Mouse (Mus musculus): ENCODE results near the gene Fkbp4. TPM values are rescaled to one million over a fixed set of nuclear protein-coding genes. Genes with fewer than 3 reads are reported as not detected.

Gene Fkbp4
- polyA plus RNA-seq, 1 experiment = 85.8 TPM

- no peak for TF ChIP-seq POLR2A (IDR thresholded peaks at IDR 0.05; ENCODE audit: borderline replicate concordance, extremely low read depth, low read depth, low read length)
- no peak for TF ChIP-seq CTCF (IDR thresholded peaks at IDR 0.05; ENCODE audit: insufficient read depth, low read length)
- Histone ChIP-seq H3K4me3 (replicated peaks; ENCODE audit: extremely low read depth, low read depth, low read length) (no peak overlapping the region), H3K4me1 (ENCODE audit: control insufficient read depth, insufficient read depth, low read length) (no peaks in the 10 kb centered on the region)
- DNase-seq = no peak
- 95% methylated on average over 13 of the region's 13 CpGs for WGBS
Observed at GRCm38 (mm10) chr6:128410305-128410704, 28.2 kb downstream of the Fkbp4 start.

DNA sequence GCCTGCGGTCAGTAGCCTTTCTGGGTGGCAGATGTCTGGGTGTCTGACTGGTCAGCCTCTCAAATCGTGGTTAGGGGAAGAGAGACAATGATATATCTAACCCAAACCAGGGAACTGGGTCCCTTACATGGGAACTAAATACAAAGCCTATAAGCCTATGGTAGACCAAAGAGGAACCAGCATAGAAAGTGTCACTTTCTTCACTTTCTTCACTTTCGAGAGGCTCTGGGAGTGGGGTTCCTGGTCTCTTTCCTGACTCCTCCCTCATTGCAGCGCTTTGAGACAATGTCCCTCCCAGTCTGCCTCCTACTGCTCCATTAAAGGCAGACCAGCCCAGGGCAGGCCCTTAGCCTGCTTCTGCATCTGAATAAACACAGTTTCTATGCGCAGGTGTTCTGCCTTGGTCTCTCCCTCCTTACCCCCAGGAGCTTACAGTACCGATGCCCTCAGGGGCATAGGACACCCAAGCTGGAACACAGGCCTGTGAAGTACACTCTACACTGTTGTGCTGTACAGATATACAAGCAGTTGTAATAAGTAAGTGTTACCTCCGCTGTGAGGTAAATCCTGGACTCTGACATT lies 29.8 kb downstream of the Fkbp4 start:
- H3K4me1 ChIP-seq (ENCODE audit: control insufficient read depth, insufficient read depth, low read length) = no peaks in the 10 kb centered on the region
- 87% methylated on average over 7 of the region's 7 CpGs for WGBS
- H3K4me3 ChIP-seq (replicated peaks; ENCODE audit: extremely low read depth, low read depth, low read length) = no peak overlapping the region
- no peak for DNase-seq
- TF ChIP-seq CTCF (IDR thresholded peaks at IDR 0.05; ENCODE audit: insufficient read depth, low read length) = no peak
- TF ChIP-seq POLR2A (IDR thresholded peaks at IDR 0.05; ENCODE audit: borderline replicate concordance, extremely low read depth, low read depth, low read length) = no peak

- no peak for TF ChIP-seq POLR2A (IDR thresholded peaks at IDR 0.05; ENCODE audit: borderline replicate concordance, extremely low read depth, low read depth, low read length)
- TF ChIP-seq CTCF (IDR thresholded peaks at IDR 0.05; ENCODE audit: insufficient read depth, low read length) = no peak
- Histone ChIP-seq H3K4me3 (replicated peaks; ENCODE audit: extremely low read depth, low read depth, low read length) (no peak overlapping the region), H3K4me1 (ENCODE audit: control insufficient read depth, insufficient read depth, low read length) (no peaks in the 10 kb centered on the region)
- DNase-seq = no peak
- WGBS = 57% methylated on average over 5 of the region's 5 CpGs
Observed at GRCm38 (mm10) chr6:128404708-128405107, 33.8 kb downstream of the Fkbp4 start.

DNA sequence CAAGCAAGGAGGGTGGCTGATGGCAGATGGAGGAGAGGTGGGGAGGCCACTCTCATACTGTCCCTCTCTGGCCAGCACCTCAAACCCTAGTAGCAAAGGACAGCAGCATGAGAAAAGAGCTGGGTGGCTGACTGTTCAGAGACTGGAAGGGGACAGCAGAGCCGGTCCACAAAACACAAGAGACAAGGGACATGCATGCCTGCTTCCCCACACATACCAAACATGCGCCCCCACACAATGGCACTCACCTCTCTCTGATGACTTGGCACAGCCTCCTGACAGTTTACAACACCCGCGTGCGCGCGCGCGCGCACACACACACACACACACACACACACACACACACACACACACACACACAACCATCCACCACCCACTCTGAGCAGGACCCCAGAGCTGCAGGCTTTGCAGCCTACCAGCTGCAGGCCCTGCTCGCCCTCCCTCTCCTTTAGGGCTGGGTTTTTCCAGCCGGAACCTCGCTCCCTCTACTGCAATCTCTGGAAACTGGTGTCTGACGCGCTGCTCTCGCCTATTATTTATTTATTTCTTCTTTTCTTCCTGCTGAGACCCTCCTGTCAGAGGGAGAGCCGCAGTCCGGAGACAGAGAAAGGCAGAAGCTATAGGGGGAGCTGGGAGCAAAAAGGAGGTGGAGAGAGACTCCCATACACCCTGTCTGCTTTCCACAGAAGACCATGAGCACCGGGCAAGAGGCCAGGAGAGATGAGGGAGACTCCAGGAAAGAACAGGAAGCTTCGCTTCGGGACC lies 38.9 kb downstream of the Fkbp4 start:
- no peak for DNase-seq
- 29% methylated on average over 21 of the region's 21 CpGs for WGBS
- TF ChIP-seq POLR2A (IDR thresholded peaks at IDR 0.05; ENCODE audit: borderline replicate concordance, extremely low read depth, low read depth, low read length) (no peak), CTCF (IDR thresholded peaks at IDR 0.05; ENCODE audit: insufficient read depth, low read length) (no peak)
- Histone ChIP-seq H3K4me1 (ENCODE audit: control insufficient read depth, insufficient read depth, low read length) (no peaks in the 10 kb centered on the region), H3K4me3 (replicated peaks; ENCODE audit: extremely low read depth, low read depth, low read length) (no peak overlapping the region)

DNA sequence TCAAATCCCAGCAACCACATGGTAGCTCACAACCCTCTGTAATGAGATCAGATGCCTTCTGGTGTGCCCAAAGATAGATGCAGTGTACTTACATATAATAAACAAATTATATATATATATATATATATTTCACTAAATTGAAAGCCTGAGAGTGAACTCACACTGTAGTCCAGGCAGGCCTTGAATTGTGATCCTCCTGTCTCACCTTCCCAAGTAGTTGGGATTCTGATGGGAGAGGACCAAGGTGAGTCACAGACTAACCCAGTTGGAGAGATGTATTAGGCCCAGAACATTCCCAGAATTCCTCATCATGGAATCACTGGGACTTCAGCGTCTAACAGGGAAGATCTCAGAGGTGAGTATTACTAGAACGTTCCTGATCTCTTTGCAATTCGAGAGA lies 39.5 kb downstream of the Fkbp4 start, which contains the start of gene Nrip2:
Gene Nrip2, plus strand, starts transcription at position 301 of the 400 bp plus-strand sequence.
- no peak for DNase-seq
- Histone ChIP-seq H3K4me1 (ENCODE audit: control insufficient read depth, insufficient read depth, low read length) (no peaks in the 10 kb centered on the region), H3K4me3 (replicated peaks; ENCODE audit: extremely low read depth, low read depth, low read length) (no peak within 1 kb of the TSS)
- TF ChIP-seq POLR2A (IDR thresholded peaks at IDR 0.05; ENCODE audit: borderline replicate concordance, extremely low read depth, low read depth, low read length) (no peak), CTCF (IDR thresholded peaks at IDR 0.05; ENCODE audit: insufficient read depth, low read length) (no peak)
- WGBS = 68% methylated on average over 3 of the region's 3 CpGs

- WGBS = 77% methylated on average over 7 of the region's 7 CpGs
- Histone ChIP-seq H3K4me3 (replicated peaks; ENCODE audit: extremely low read depth, low read depth, low read length) (no peak overlapping the region), H3K4me1 (ENCODE audit: control insufficient read depth, insufficient read depth, low read length) (no peaks in the 10 kb centered on the region)
- TF ChIP-seq CTCF (IDR thresholded peaks at IDR 0.05; ENCODE audit: insufficient read depth, low read length) = no peak
- no peak for TF ChIP-seq POLR2A (IDR thresholded peaks at IDR 0.05; ENCODE audit: borderline replicate concordance, extremely low read depth, low read depth, low read length)
- no peak for DNase-seq
Observed at GRCm38 (mm10) chr6:128397574-128398261, 40.8 kb downstream of the Fkbp4 start.

DNA sequence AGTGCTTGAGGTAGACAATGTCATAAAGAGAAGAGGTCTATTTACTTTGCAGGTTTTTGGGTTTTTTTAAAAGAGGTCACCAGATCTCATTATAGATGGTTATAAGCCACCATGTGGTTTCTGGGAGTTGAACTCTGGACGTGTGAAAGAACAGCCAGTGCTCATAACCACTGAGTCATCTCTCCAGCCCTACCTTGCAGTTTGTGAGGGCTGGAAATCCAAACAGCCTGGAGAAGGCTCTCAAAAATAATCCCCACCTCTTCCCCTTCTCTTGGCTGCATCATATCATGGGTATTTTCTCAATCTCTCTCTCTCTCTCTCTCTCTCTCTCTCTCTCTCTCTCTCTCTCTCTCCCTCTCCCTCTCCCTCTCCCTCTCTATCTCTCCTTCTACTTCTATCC lies 47.8 kb downstream of the Fkbp4 start:
- TF ChIP-seq POLR2A (IDR thresholded peaks at IDR 0.05; ENCODE audit: borderline replicate concordance, extremely low read depth, low read depth, low read length) (no peak), CTCF (IDR thresholded peaks at IDR 0.05; ENCODE audit: insufficient read depth, low read length) (no peak)
- no peaks in the 10 kb centered on the region for H3K4me1 ChIP-seq (ENCODE audit: control insufficient read depth, insufficient read depth, low read length)
- WGBS = 48% methylated on average over 1 of the region's 1 CpGs

GRCm38 (mm10) chr6:128389185-128389584 lies 49.3 kb downstream of the Fkbp4 start:
- WGBS = 82% methylated on average over 1 of the region's 1 CpGs
- Histone ChIP-seq H3K4me1 (ENCODE audit: control insufficient read depth, insufficient read depth, low read length) (no peaks in the 10 kb centered on the region), H3K4me3 (replicated peaks; ENCODE audit: extremely low read depth, low read depth, low read length) (no peak overlapping the region)
- TF ChIP-seq POLR2A (IDR thresholded peaks at IDR 0.05; ENCODE audit: borderline replicate concordance, extremely low read depth, low read depth, low read length) (no peak), CTCF (IDR thresholded peaks at IDR 0.05; ENCODE audit: insufficient read depth, low read length) (no peak)
- DNase-seq = no peak

More for the DNA sequence above, 47.8 kb downstream of the Fkbp4 start:
- DNase-seq = no peak
- H3K4me3 ChIP-seq (replicated peaks; ENCODE audit: extremely low read depth, low read depth, low read length) = no peak overlapping the region

- TF ChIP-seq POLR2A (IDR thresholded peaks at IDR 0.05; ENCODE audit: borderline replicate concordance, extremely low read depth, low read depth, low read length) = no peak
- no peak for TF ChIP-seq CTCF (IDR thresholded peaks at IDR 0.05; ENCODE audit: insufficient read depth, low read length)
- H3K4me1 ChIP-seq (ENCODE audit: control insufficient read depth, insufficient read depth, low read length) = no peaks in the 10 kb centered on the region
- H3K4me3 ChIP-seq (replicated peaks; ENCODE audit: extremely low read depth, low read depth, low read length) = no peak overlapping the region
- WGBS = 68% methylated on average over 1 of the region's 1 CpGs
- no peak for DNase-seq
Observed at GRCm38 (mm10) chr6:128385026-128385425, 53.5 kb downstream of the Fkbp4 start.
